Mouse (Mus musculus): ENCODE measurements at regions not wholly inside any gene's neighbourhood (a gene's known extent, or its start where the extent isn't known, plus 50 kb on each side); places are given as distances from the start of the nearest gene placed in this dataset.
A peak's percentile ranks its signal among the peaks of the same experiment; 100 is the strongest.

DNA sequence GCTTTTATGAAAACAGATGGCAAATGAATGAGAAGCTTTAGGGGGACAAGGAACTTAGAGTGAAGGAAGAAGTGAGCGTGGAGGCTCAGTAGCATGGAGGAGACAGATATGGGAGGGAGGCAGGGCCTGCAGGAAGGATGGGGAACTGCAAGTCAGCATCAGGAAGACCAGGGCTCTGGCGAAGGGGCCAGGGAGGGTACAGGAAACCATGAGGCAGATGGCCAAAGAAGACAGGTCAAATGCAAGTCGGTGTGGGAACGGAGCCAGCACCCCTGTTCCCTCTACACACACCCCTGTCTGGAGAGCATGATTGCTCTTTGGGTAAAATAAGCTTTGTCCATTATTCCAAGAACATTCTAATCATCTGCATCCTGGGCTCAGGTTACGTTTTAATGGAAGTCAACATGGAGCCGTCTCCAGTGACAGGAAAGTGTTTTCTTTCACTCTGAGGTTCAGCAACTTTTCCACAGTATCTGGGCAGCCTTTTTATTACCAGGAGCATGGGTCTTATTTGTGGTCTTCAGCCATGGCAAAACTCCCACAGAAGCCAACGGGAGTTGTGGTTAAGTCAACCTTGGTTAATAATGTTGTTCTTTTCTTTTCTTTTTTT is 370.2 kb upstream of the Gm5148 start:
- Histone ChIP-seq H3K27me3 (replicated peaks) (no peaks in the 10 kb centered on the region), H3K27ac (no peak overlapping the region), H3K4me1 (no peaks in the 10 kb centered on the region), H3K9me3 (replicated peaks) (no peaks in the 10 kb centered on the region), H3K4me3 (no peak overlapping the region), H3K36me3 (no peaks in the 10 kb centered on the region), H3K4me2 (no peak overlapping the region), H3K9ac (no peak overlapping the region)
- peak; percentile 64; the same call in 1 of the 2 replicates for ATAC-seq
- 39% methylated on average over 7 of the region's 7 CpGs for WGBS (ENCODE audit: insufficient replicate concordance)

DNA sequence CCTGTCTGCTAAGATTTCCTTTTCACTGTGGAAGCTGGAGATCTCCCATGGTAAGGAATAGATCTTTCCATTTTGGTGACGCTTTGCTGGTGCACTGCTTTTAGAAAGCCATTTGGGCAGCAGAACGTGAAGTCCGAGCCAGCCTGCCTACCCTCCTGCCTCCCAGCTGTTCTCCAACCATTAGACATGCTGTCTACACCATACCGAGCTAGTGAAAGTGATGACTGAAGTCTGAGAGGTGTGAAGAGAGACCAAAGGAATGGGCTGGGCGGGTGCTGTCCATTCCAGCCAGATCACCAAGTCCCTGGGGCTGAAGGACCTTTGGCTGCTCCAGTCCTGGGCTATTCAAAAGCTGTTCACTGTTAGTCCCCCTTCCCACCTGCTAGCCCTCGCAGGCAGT is 360.3 kb upstream of the Gm5148 start:
- ATAC-seq, result no peak
- Histone ChIP-seq H3K36me3 (no peaks in the 10 kb centered on the region), H3K9me3 (replicated peaks) (no peaks in the 10 kb centered on the region), H3K9ac (no peak overlapping the region), H3K4me3 (no peak overlapping the region), H3K4me1 (no peaks in the 10 kb centered on the region), H3K27me3 (replicated peaks) (no peaks in the 10 kb centered on the region), H3K4me2 (no peak overlapping the region), H3K27ac (no peak overlapping the region)
- WGBS (ENCODE audit: insufficient replicate concordance), result 67% methylated on average over 6 of the region's 6 CpGs

DNA sequence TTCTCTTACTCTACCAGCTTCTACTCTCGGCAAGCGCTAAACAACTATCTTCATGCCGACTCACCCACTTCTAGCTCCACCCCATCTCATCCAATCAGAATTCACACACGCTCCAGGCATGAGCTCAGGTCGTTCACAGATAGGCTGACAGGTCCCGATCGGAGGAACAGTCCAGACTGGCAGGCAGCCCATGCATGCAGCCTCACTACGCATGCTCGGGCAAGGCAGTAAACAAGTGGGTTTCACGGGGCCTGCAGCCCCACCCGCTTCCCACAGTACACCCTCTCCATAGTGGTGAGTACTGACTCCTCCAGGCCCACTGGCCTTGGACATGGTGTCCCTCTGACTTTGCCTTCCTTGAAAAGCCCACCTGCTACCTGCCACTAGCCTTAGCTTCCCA is 358.1 kb upstream of the Gm5148 start:
- Histone ChIP-seq H3K27ac (no peak overlapping the region), H3K4me2 (no peak overlapping the region), H3K4me1 (no peaks in the 10 kb centered on the region), H3K9me3 (replicated peaks) (no peaks in the 10 kb centered on the region), H3K4me3 (no peak overlapping the region), H3K9ac (no peak overlapping the region), H3K27me3 (replicated peaks) (no peaks in the 10 kb centered on the region), H3K36me3 (no peaks in the 10 kb centered on the region)
- 78% methylated on average over 11 of the region's 11 CpGs for WGBS (ENCODE audit: insufficient replicate concordance)
- ATAC-seq, result no peak

DNA sequence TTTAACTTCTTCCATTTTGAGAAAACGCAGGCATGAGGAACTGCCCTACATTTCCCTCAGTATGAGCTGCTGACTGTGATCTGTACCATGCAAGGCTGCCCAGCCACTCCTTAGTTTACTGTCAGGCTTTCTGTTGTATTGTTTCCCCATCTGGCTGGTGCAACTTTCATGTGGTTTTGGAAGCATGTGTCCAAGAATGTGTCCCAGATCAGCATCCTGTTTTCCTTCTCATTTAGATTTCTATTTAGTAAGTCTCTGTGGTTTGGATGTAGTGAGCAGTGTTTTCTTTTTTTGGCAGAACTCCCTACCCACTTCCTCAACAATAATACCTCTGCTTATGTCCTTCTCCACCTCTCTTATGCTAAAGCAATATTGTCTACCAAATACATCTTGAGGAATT is 352.5 kb upstream of the Gm5148 start:
- 53% methylated on average over 1 of the region's 1 CpGs for WGBS (ENCODE audit: insufficient replicate concordance)
- Histone ChIP-seq H3K27ac (no peak overlapping the region), H3K9ac (no peak overlapping the region), H3K4me2 (no peak overlapping the region), H3K4me3 (no peak overlapping the region), H3K36me3 (no peaks in the 10 kb centered on the region), H3K9me3 (replicated peaks) (no peaks in the 10 kb centered on the region), H3K27me3 (replicated peaks) (no peaks in the 10 kb centered on the region), H3K4me1 (no peaks in the 10 kb centered on the region)
- no peak for ATAC-seq

DNA sequence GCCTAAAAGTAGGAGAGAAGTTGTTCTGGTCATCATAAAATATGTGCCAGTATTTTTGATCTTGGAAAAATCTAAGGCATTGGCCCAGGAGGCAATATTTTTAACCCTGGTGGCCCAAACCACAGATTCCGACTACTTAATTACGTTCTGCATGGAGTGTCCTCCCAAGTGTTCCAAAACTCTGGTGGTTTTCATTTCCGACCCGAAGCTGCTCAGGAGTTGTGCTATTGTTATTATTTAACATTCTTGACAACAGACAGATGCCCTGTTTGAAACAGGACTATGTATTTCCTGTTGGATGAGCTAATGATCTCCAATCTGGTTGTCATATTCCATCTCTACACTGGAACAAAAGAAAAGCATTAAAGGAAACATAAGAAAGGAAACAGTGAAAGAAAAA is 349.7 kb upstream of the Gm5148 start:
- ATAC-seq, result no peak
- H3K27me3 ChIP-seq (replicated peaks), result no peaks in the 10 kb centered on the region
- 77% methylated on average over 4 of the region's 4 CpGs for WGBS (ENCODE audit: insufficient replicate concordance)
- H3K4me1 ChIP-seq, result no peaks in the 10 kb centered on the region
- no peaks in the 10 kb centered on the region for H3K9me3 ChIP-seq (replicated peaks)
- H3K4me3 ChIP-seq, result no peak overlapping the region
- no peak overlapping the region for H3K27ac ChIP-seq
- no peaks in the 10 kb centered on the region for H3K36me3 ChIP-seq
- H3K9ac ChIP-seq, result no peak overlapping the region
- H3K4me2 ChIP-seq, result no peak overlapping the region

DNA sequence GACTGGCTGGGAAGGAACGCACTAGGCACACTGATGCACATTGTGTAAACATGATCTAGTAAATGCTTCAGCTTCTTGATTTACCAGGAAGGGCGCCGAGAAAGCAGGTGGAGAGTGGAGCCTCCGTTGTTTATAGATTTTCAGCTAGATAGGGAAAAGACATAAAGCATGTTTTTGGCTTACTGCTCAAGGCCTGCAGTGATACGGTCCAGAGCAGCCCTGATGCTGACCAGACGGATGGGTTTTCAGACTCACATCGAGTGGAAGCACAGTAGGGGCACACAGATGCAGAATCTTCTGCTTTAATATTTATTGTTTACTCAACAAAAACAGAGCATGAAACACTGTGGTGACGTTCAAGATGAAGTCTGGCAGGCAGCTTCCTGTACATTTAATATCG is 331.3 kb upstream of the Gm5148 start:
- no peaks in the 10 kb centered on the region for H3K9me3 ChIP-seq (replicated peaks)
- no peak overlapping the region for H3K9ac ChIP-seq
- ATAC-seq, result no peak
- H3K36me3 ChIP-seq, result no peaks in the 10 kb centered on the region
- H3K27ac ChIP-seq, result no peak overlapping the region
- H3K27me3 ChIP-seq (replicated peaks), result no peaks in the 10 kb centered on the region
- WGBS (ENCODE audit: insufficient replicate concordance), result 70% methylated on average over 9 of the region's 9 CpGs
- H3K4me2 ChIP-seq, result no peak overlapping the region
- H3K4me1 ChIP-seq, result no peaks in the 10 kb centered on the region
- H3K4me3 ChIP-seq, result no peak overlapping the region

DNA sequence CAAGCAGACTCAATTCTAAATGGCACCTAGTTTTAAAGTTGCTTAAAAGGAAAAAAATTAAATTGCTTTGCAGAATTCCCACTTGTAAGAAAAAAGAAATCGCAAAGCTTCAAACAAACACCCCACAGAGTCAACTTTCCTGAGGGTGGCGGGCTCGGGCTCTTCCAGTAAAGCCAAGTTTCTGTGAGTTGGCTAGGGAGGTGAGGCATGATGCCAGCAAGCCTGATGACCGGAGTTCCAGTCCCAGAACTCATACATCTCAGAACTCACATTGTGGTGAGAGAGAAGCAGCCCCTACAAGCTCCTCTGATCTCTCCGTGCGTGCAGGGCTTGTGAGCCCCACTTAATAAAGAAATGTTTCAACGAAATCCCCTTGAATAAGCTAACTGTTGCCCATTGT is 328.7 kb upstream of the Gm5148 start:
- 69% methylated on average over 7 of the region's 7 CpGs for WGBS (ENCODE audit: insufficient replicate concordance)
- no peak overlapping the region for H3K27ac ChIP-seq
- no peak overlapping the region for H3K4me2 ChIP-seq
- ATAC-seq, result no peak
- no peaks in the 10 kb centered on the region for H3K4me1 ChIP-seq
- no peaks in the 10 kb centered on the region for H3K9me3 ChIP-seq (replicated peaks)
- H3K4me3 ChIP-seq, result no peak overlapping the region
- no peaks in the 10 kb centered on the region for H3K36me3 ChIP-seq
- no peaks in the 10 kb centered on the region for H3K27me3 ChIP-seq (replicated peaks)
- no peak overlapping the region for H3K9ac ChIP-seq

DNA sequence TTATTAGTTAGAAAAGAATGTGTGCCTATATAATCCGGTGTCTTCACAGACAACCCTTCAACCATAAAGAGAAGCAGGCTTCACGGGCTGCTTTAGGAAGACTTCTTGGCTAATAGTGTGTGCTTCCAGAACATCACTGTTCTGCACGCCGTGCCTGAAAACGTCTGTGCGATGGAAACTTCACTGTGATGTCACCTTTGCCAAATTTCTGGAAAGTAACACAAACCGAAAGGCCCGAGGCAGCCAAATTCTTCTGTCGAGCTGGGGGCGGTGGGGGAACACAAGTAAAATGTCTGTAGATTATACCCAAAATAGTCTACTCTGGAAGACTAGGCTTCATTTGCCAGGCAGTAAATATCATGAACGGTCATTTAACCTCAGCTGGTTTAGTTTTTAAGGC is 327.5 kb upstream of the Gm5148 start:
- Histone ChIP-seq H3K9ac (no peak overlapping the region), H3K9me3 (replicated peaks) (no peaks in the 10 kb centered on the region), H3K36me3 (no peaks in the 10 kb centered on the region), H3K27me3 (replicated peaks) (no peaks in the 10 kb centered on the region), H3K4me2 (no peak overlapping the region), H3K4me3 (no peak overlapping the region), H3K4me1 (no peaks in the 10 kb centered on the region), H3K27ac (no peak overlapping the region)
- 82% methylated on average over 11 of the region's 11 CpGs for WGBS (ENCODE audit: insufficient replicate concordance)
- ATAC-seq, result no peak

DNA sequence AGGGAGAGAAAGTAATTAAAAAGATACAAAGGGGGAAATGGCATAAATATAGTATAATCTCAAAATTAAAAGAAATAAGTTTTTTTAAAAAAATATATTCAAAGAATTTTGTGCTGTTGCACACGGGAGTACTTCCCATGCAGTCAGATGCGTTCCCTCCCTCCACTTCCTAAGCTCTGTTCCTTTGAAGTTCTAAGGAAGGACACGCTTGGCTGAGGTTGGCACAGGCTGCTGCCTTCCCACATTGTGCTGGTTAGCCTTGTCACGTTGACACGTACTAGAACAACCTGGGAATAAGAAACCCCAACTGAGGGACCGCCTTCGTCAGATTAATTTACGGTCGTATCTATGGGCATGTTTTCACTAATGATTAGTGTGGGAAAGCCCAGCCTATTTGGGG is 326.6 kb upstream of the Gm5148 start:
- no peaks in the 10 kb centered on the region for H3K36me3 ChIP-seq
- no peaks in the 10 kb centered on the region for H3K27me3 ChIP-seq (replicated peaks)
- H3K9me3 ChIP-seq (replicated peaks), result no peaks in the 10 kb centered on the region
- H3K4me2 ChIP-seq, result no peak overlapping the region
- no peak overlapping the region for H3K4me3 ChIP-seq
- no peak overlapping the region for H3K9ac ChIP-seq
- H3K27ac ChIP-seq, result no peak overlapping the region
- no peak for ATAC-seq
- WGBS (ENCODE audit: insufficient replicate concordance), result 73% methylated on average over 9 of the region's 9 CpGs
- no peaks in the 10 kb centered on the region for H3K4me1 ChIP-seq

DNA sequence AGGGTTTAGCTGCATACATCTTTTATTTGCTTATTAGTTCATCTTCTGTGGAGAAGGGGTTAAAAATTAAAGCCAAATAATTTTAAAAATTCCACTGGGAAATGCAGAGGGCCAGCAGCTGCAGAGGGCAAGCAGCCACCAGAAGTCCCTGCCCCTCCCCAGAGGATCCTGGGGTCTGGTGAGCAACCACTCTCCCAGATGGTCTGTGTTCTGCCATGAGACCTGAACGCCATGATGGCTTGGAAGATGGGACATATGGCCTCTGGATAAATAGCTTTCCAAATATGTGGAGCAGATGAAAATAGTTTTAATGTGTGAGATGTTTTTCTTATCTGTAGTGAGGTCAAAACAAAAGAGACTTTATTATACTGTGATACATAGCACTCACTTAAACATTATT is 326.1 kb upstream of the Gm5148 start:
- ATAC-seq, result no peak

DNA sequence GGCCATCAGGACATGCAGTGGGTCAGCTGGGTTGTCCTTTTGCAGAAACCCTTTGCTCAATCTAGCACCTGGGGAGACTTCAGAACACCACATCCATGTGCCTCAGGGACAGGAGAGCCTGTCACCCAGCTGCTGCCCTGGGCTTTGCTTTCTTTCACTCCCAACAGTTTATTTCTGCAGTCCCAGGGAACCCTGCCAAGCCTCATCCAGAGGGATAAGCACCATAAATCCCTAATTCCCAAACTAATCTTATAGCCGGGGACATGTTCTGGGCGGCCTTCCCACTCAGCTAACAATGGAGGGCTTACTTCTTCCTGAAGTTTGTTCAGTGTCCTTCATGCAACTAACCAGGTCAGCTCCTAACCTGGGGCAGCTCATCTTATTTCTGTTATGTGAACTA is 325.0 kb upstream of the Gm5148 start:
- 77% methylated on average over 2 of the region's 2 CpGs for WGBS (ENCODE audit: insufficient replicate concordance)
- H3K27me3 ChIP-seq (replicated peaks), result no peaks in the 10 kb centered on the region
- H3K36me3 ChIP-seq, result no peaks in the 10 kb centered on the region
- no peaks in the 10 kb centered on the region for H3K9me3 ChIP-seq (replicated peaks)
- H3K27ac ChIP-seq, result no peak overlapping the region
- no peak overlapping the region for H3K4me3 ChIP-seq
- no peak for ATAC-seq
- H3K9ac ChIP-seq, result no peak overlapping the region
- H3K4me2 ChIP-seq, result no peak overlapping the region
- no peaks in the 10 kb centered on the region for H3K4me1 ChIP-seq

More for the DNA sequence above, 326.1 kb upstream of the Gm5148 start:
- Histone ChIP-seq H3K4me2 (no peak overlapping the region), H3K9me3 (replicated peaks) (no peaks in the 10 kb centered on the region), H3K4me1 (no peaks in the 10 kb centered on the region), H3K27me3 (replicated peaks) (no peaks in the 10 kb centered on the region), H3K9ac (no peak overlapping the region), H3K36me3 (no peaks in the 10 kb centered on the region), H3K4me3 (no peak overlapping the region), H3K27ac (no peak overlapping the region)
- WGBS (ENCODE audit: insufficient replicate concordance), result 65% methylated on average over 1 of the region's 1 CpGs

DNA sequence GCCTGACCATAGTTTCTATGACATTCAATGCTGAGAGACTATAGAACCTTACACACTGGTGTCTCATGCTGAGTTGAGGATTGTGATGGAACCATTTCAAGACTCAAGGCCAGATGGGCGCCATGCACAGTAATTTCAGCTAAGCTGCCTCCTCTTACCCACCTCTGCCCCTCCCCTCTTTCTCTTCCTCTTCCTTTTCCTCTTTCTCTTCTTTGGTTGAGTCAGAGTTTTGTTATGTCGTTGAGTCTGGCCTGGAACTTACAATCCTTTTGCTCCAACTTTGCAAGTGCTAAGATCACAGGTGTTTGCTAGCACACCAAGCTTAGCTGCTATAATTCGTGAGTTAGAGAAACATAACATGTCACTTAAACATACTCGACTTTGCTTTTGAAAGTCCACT is 323.2 kb upstream of the Gm5148 start:
- Histone ChIP-seq H3K4me3 (no peak overlapping the region), H3K9me3 (replicated peaks) (no peaks in the 10 kb centered on the region), H3K27ac (no peak overlapping the region), H3K4me2 (no peak overlapping the region), H3K9ac (no peak overlapping the region), H3K36me3 (no peaks in the 10 kb centered on the region), H3K27me3 (replicated peaks) (no peaks in the 10 kb centered on the region), H3K4me1 (no peaks in the 10 kb centered on the region)
- 52% methylated on average over 4 of the region's 4 CpGs for WGBS (ENCODE audit: insufficient replicate concordance)
- ATAC-seq, result no peak

DNA sequence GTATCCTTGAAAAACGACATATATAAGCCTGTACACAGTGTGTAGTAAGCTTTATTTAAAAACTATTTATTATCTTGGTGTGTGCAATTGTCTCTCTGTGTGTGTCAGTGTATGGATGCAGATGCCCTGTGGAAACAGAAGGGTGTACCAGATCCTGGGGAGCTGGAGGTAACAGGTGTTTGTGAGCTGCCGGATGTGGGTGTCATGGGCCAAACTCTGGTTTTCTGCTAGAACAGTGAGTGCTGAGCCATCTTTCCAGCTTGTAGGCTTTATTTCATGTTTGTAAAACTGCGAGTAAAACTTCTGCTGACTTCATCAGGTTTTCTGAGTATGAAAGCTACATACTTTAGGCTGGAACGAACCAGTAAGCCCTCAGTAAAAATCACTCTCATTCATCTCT is 322.3 kb upstream of the Gm5148 start:
- Histone ChIP-seq H3K36me3 (no peaks in the 10 kb centered on the region), H3K4me1 (no peaks in the 10 kb centered on the region), H3K9me3 (replicated peaks) (no peaks in the 10 kb centered on the region), H3K4me3 (no peak overlapping the region), H3K9ac (no peak overlapping the region), H3K27ac (no peak overlapping the region), H3K4me2 (no peak overlapping the region), H3K27me3 (replicated peaks) (no peaks in the 10 kb centered on the region)
- no peak for ATAC-seq
- 60% methylated on average over 4 of the region's 4 CpGs for WGBS (ENCODE audit: insufficient replicate concordance)

All from liver, embryonic 12.5 days (tissue).